Mouse (Mus musculus): ENCODE results near the gene Olfr514.

Gene Olfr514

DNA sequence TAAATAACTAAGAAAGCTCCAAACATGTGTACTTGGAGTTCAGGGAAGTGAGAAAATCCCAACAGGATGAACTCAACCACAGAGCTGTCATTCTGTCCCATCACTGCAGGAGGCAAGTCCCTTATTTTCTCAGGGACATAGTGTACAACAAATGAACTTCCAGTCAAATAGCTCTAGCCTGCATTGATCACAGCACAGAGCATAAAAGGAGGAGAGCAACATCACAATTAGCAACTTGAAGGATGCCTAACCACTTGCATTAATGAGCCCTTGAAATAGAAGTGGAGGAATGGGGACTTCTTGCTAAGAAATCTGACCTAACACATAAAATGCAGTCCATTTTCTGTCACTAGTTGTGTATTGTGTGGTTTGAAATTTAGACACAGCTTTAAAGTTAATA lies at the start of gene Olfr514:
Olfr514 (minus strand) TSS at position 101 of the 400 bp plus-strand sequence.
- no peak for DNase-seq

DNA sequence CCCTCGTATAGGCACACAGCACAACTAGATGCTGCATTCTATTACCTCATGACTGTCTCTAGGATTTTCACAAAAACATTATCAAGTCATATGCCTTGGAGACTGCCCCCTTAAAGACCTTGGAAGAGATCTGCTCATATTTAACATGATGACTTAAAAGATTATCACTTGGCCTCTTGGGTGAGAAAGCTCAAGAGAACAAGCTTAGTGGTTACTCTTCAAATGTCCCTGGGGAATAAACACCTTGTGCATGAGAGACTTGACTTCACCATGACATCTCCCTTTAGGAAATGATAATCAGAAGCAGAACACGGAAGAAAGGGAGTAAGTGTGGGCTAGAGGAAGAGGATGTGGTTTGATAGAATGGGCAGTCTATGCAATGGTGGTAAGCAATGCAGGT lies 46.5 kb upstream of the Olfr514 start, which contains the start of gene Olfr517:
Olfr517 (minus strand) TSS at position 101 of the 400 bp plus-strand sequence.
- DNase-seq = no peak

DNA sequence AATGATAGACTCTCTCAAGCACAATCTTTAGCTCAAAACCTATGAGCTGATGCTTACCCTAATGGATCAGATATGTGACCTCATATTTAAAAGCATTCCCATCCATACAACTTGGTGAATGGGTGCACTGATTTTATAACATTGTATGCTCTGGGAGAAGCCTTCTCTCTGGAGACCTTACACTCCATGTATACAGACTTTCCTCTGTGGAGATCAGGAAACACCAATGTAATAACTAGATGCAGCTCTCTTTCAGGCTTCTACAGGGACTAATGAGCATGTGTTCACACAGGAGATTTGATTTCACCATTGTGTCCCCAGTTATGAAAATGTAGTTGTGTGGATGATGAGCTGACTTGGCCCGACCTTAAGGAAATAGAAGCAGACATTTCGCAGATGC lies 24.6 kb upstream of the Olfr514 start, which contains the start of gene Olfr516:
Olfr516 (minus strand) TSS at position 101 of the 400 bp plus-strand sequence.
- no peak for DNase-seq

DNA sequence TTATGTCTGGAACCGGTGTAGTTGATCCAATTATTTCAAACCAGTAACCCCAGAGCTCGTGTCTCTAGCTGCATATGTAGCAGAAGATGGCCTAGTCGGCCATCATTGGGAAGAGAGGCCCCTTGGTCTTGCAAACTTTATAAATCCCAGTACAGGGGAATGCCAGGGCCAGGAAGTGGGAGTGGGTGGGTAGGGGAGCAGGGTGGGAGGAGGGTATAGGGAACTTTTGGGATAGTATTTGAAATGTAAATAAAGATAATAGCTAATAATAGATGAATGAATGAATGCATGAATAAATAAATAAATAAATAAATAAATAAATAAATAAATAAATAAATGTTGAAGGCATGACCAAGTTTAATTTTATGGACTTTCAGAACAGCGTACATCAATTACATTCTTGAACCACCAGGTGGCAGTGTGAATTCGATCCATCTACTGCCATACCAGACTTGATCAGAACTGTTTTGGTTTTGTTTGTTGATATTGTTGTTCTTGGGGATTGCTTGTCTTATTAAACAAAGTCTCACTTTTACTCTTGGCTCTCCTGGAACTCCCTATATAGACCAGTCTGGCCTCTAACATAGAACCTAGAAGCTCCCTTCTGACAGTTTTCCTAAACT lies 11.1 kb downstream of the Olfr514 start:
- peak in 1 of 2 experiments; percentile 35 for DNase-seq

DNA sequence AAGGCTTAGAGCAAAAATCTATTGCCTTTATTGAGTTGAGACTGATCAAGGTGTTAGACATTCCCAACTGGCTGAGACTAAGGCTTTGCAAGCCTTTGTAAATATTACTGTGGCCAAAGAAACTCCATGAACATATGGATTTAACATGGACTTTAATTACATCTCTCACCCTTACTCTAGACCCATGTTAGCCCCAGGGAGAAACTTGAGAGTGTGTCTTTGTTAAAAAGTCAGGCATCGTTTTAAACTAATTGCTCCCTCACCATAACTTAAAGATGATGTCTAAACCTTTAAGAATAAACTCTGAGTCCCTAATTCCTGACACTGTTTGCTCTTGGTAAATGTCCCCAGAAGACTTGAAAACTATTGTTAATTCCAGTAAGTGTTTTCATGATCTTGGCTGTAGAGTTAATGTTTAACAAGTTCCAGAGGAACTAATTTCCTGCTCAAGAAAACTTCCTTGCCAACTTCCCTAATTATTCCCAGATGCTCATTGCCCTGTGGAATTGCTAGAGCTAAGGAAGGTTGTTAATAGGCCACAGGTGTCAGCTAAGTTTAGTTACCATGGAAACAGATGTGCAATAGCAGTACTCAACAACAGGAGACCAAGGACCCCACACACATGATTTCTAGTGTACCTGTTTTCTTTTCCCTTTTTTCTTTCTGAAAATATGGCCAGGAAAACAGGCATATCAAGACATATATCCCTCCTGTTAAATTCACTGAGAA lies 28.4 kb downstream of the Olfr514 start:
- no peak for DNase-seq

All from cerebellum, postnatal 25 days (tissue).